ENCODE assay signal across 18 mouse cellular contexts in the genomic region with DNA sequence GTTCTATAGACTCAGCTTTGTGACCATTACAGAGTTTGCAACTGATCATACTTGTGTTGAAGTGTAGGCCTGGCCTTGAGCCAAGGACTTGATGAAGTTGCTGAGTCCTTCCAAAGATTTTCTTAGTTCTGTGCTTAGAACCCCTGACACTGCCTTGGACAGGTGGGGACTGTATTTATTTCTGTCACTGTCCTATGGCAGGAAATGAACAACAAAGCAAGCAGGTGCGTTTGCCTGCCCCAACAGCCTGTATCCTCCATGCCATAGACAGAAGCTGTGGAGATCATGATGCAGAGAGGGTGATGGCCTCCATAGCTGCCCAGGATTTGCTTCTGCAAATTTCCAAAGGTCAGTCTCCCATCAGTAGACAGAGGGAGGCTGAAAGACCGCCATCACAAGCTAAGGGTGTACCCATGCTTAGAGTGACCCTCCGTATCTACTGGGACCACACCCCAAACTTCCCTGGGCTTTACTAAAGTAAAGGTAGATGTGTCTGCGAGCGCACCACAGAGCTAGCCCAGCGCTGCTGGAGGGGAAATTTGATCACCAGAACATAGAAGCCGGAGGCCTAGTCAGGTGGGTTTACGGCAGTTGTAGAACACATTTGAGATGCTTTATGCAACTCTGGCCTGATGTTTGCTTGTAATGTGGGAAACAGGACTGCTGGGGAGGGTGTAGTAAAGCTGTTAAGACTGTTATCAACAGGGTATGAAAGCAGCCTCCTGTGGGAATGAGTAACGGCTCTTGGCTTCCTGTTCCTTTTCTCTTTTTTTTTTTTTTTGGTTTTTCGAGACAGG. TPM values are rescaled to one million over a fixed set of nuclear protein-coding genes. Genes with fewer than 3 reads are reported as not detected.
DNase-seq lines count a peak whose midpoint lies in the region; ATAC-seq and TF ChIP-seq lines count a peak whose summit lies in the region.
"Had no signal": no experiment of that assay in that cellular context is flagged by ENCODE, and none has a peak within 500 bp of the region (broad histone marks: within the 10 kb centered on the region; RNA-seq: fewer than 3 reads in every experiment).

No protein-coding gene starts in this region.

- H3K36me3 ChIP-seq in forebrain, postnatal 0 days (ENCODE audit: insufficient read depth), result peaks cover 50% of the 10 kb centered on the region
- H3K36me3 ChIP-seq in forebrain, embryonic 10.5 days (replicated peaks), result peaks cover 88% of the 10 kb centered on the region
- H3K36me3 ChIP-seq in megakaryocyte, embryonic 14.5 days (replicated peaks; ENCODE audit: low read length), result peaks cover 92% of the 10 kb centered on the region
- peaks cover 4% of the 10 kb centered on the region for H3K36me3 ChIP-seq in kidney, adult 2 months (ENCODE audit: control insufficient read depth, insufficient read depth, low read length)

- H3K4me3 ChIP-seq in forebrain, postnatal 0 days (ENCODE audit: low read depth, low read length), result no peak overlapping the region
- H3K4me3 ChIP-seq in forebrain, embryonic 10.5 days, result no peak overlapping the region
- H3K4me3 ChIP-seq in megakaryocyte, embryonic 14.5 days (replicated peaks), result peak overlapping the region; percentile 59
- no peak overlapping the region for H3K4me3 ChIP-seq in kidney, adult 2 months (ENCODE audit: insufficient read depth, low read depth, low read length)
- H3K4me3 ChIP-seq: forebrain, embryonic 12.5 days; heart, embryonic 13.5 days; hindbrain, embryonic 13.5 days; neural tube, embryonic 15.5 days had no signal

- TF ChIP-seq POLR2A in kidney, adult 2 months (IDR thresholded peaks at IDR 0.05; ENCODE audit: low read depth, low read length), result no peak

- 0 out of 2 replicates have a peak, but pooled peaks have one; percentile 12 for ATAC-seq in forebrain, postnatal 0 days
- ATAC-seq in megakaryocyte, adult 5-6 weeks (ENCODE audit: poor library complexity, severe bottlenecking), result no peak
- peak; percentile 24; the same call in 1 of the 2 replicates for ATAC-seq in megakaryocyte-erythroid progenitor cell, adult 5-6 weeks (replicated peaks; ENCODE audit: low FRiP score, low TSS enrichment, poor library complexity, severe bottlenecking)

- no peak overlapping the region for H3K4me2 ChIP-seq in forebrain, postnatal 0 days (ENCODE audit: low read depth)
- H3K4me2 ChIP-seq: forebrain, embryonic 12.5 days; heart, embryonic 13.5 days; hindbrain, embryonic 13.5 days; neural tube, embryonic 15.5 days had no signal

- 93% methylated on average over 9 of the region's 10 CpGs for WGBS in forebrain, postnatal 0 days
- 95% methylated on average over 9 of the region's 10 CpGs for WGBS in forebrain, embryonic 10.5 days
- WGBS in kidney, adult 2 months, result 81% methylated on average over 10 of the region's 10 CpGs

- H3K9me3 ChIP-seq in forebrain, postnatal 0 days (ENCODE audit: low read length), result no peaks in the 10 kb centered on the region
- no peaks in the 10 kb centered on the region for H3K9me3 ChIP-seq in forebrain, embryonic 10.5 days
- H3K9me3 ChIP-seq in megakaryocyte, embryonic 14.5 days, result no peaks in the 10 kb centered on the region
- H3K9me3 ChIP-seq: heart, embryonic 13.5 days; hindbrain, embryonic 13.5 days; neural tube, embryonic 15.5 days had no signal

- DNase-seq in forebrain, postnatal 0 days, result no peak
- DNase-seq in forebrain, embryonic 10.5 days (ENCODE audit: extremely low spot score, low spot score), result no peak
- no peak for DNase-seq in frontal cortex, postnatal 25 days (ENCODE audit: low spot score in 2 of 2)
- no peak for DNase-seq in lung, postnatal 4 days
- no peak for DNase-seq in kidney, adult 2 months
- DNase-seq: adrenal gland, adult 8-10 months; cerebellum, adult 2 months; gastrocnemius, postnatal 10 days; kidney, adult 11 months; kidney, postnatal 36 days; lung, adult 18-20 months had no signal

- no peaks in the 10 kb centered on the region for H3K4me1 ChIP-seq in forebrain, postnatal 0 days (ENCODE audit: insufficient read depth)
- H3K4me1 ChIP-seq in forebrain, embryonic 10.5 days, result no peaks in the 10 kb centered on the region
- peaks cover 82% of the 10 kb centered on the region for H3K4me1 ChIP-seq in megakaryocyte, embryonic 14.5 days
- H3K4me1 ChIP-seq in kidney, adult 2 months (ENCODE audit: control insufficient read depth, insufficient read depth, low read length), result no peaks in the 10 kb centered on the region
- H3K4me1 ChIP-seq: forebrain, embryonic 12.5 days; neural tube, embryonic 15.5 days had no signal

- TF ChIP-seq CTCF in forebrain, postnatal 0 days (IDR thresholded peaks at IDR 0.05; ENCODE audit: low read depth), result no peak
- TF ChIP-seq CTCF in kidney, adult 2 months (conservative IDR thresholded peaks at IDR 0.05; ENCODE audit: insufficient read depth, insufficient read length, low read depth, low read length), result no peak

- H3K27me3 ChIP-seq in forebrain, postnatal 0 days (ENCODE audit: insufficient read depth, low read length), result no peaks in the 10 kb centered on the region
- H3K27me3 ChIP-seq in forebrain, embryonic 10.5 days (ENCODE audit: poor library complexity, severe bottlenecking), result no peaks in the 10 kb centered on the region
- H3K27me3 ChIP-seq in megakaryocyte, embryonic 14.5 days (replicated peaks), result no peaks in the 10 kb centered on the region
- no peaks in the 10 kb centered on the region for H3K27me3 ChIP-seq in kidney, adult 2 months (replicated peaks; ENCODE audit: control insufficient read depth, insufficient read depth, low read length)
- H3K27me3 ChIP-seq: forebrain, embryonic 12.5 days; heart, embryonic 13.5 days; hindbrain, embryonic 13.5 days; neural tube, embryonic 15.5 days had no signal

- H3K27ac ChIP-seq in forebrain, postnatal 0 days (ENCODE audit: low read depth, low read length), result no peak overlapping the region
- no peak overlapping the region for H3K27ac ChIP-seq in forebrain, embryonic 10.5 days
- no peak overlapping the region for H3K27ac ChIP-seq in kidney, adult 2 months (ENCODE audit: insufficient read depth, low read depth, low read length)
- H3K27ac ChIP-seq: forebrain, embryonic 12.5 days; heart, embryonic 13.5 days; hindbrain, embryonic 13.5 days; neural tube, embryonic 15.5 days had no signal

- H3K9ac ChIP-seq in forebrain, postnatal 0 days, result no peak overlapping the region
- H3K9ac ChIP-seq: forebrain, embryonic 12.5 days; heart, embryonic 13.5 days; hindbrain, embryonic 13.5 days; neural tube, embryonic 15.5 days had no signal

RNA-seq across cellular contexts. Expression of a gene that starts 19.2 kb away (rescaled TPM):
- total RNA-seq in forebrain, postnatal 0 days (2014; rRNA removed), result 36.2 and 47.8 TPM in 2 replicates
- 30.3 and 37.3 TPM in 2 replicates for polyA plus RNA-seq in forebrain, postnatal 0 days (2015; fragmentation: Nextera tagmentation; extraction: Ambion mirVana)
- polyA plus RNA-seq in forebrain, embryonic 10.5 days (2016; fragmentation: Nextera tagmentation; extraction: Ambion mirVana), result 5.6 and 6.2 TPM in 2 replicates
- 17.8 and 33.7 TPM in 2 replicates for polyA plus RNA-seq in megakaryocyte, embryonic 14.5 days (2012; ENCODE audit: insufficient read depth, low replicate concordance)
- total RNA-seq in megakaryocyte, adult 5-6 weeks (2015), result 1.0 and 3.3 TPM in 2 replicates
- 2.6 and 3.8 TPM in 2 replicates for total RNA-seq in megakaryocyte, adult 5-6 weeks (2017)
- 8.3 and 20.5 TPM in 2 replicates for total RNA-seq in megakaryocyte-erythroid progenitor cell, adult 5-6 weeks (2014; fragmentation: Nextera tagmentation)
- total RNA-seq in megakaryocyte-erythroid progenitor cell, adult 5-6 weeks (2017), result 17.5 and 28.1 TPM in 2 replicates
- polyA plus RNA-seq in kidney, adult 2 months (2012; rRNA removed), result 8.5 and 12.6 TPM in 2 replicates

RNA-seq across cellular contexts. Expression of a gene that starts 22.3 kb away (rescaled TPM):
- 58.2 and 70.7 TPM in 2 replicates for total RNA-seq in forebrain, postnatal 0 days (2014; rRNA removed)
- 39.5 and 43.0 TPM in 2 replicates for polyA plus RNA-seq in forebrain, postnatal 0 days (2015; fragmentation: Nextera tagmentation; extraction: Ambion mirVana)
- 96.7 and 111 TPM in 2 replicates for polyA plus RNA-seq in forebrain, embryonic 10.5 days (2016; fragmentation: Nextera tagmentation; extraction: Ambion mirVana)
- polyA plus RNA-seq in megakaryocyte, embryonic 14.5 days (2012; ENCODE audit: insufficient read depth, low replicate concordance), result 79.0 and 88.1 TPM in 2 replicates
- 25.6 and 27.7 TPM in 2 replicates for total RNA-seq in megakaryocyte, adult 5-6 weeks (2015)
- total RNA-seq in megakaryocyte, adult 5-6 weeks (2017), result 27.2 and 33.2 TPM in 2 replicates
- total RNA-seq in megakaryocyte-erythroid progenitor cell, adult 5-6 weeks (2014; fragmentation: Nextera tagmentation), result 89.5 and 92.4 TPM in 2 replicates
- total RNA-seq in megakaryocyte-erythroid progenitor cell, adult 5-6 weeks (2017), result 64.2 and 78.3 TPM in 2 replicates
- 36.3 and 43.1 TPM in 2 replicates for polyA plus RNA-seq in kidney, adult 2 months (2012; rRNA removed)

RNA-seq across cellular contexts. Expression of a gene that starts 44.8 kb away (rescaled TPM):
- 115 and 147 TPM in 2 replicates for total RNA-seq in forebrain, postnatal 0 days (2014; rRNA removed)
- 201 and 218 TPM in 2 replicates for polyA plus RNA-seq in forebrain, postnatal 0 days (2015; fragmentation: Nextera tagmentation; extraction: Ambion mirVana)
- 335 and 338 TPM in 2 replicates for polyA plus RNA-seq in forebrain, embryonic 10.5 days (2016; fragmentation: Nextera tagmentation; extraction: Ambion mirVana)
- polyA plus RNA-seq in megakaryocyte, embryonic 14.5 days (2012; ENCODE audit: insufficient read depth, low replicate concordance), result 55.7 TPM in 1 of 2 replicates, not detected in the other
- 127 and 137 TPM in 2 replicates for total RNA-seq in megakaryocyte, adult 5-6 weeks (2015)
- 119 and 124 TPM in 2 replicates for total RNA-seq in megakaryocyte, adult 5-6 weeks (2017)
- 178 and 211 TPM in 2 replicates for total RNA-seq in megakaryocyte-erythroid progenitor cell, adult 5-6 weeks (2014; fragmentation: Nextera tagmentation)
- total RNA-seq in megakaryocyte-erythroid progenitor cell, adult 5-6 weeks (2017), result 230 and 276 TPM in 2 replicates
- polyA plus RNA-seq in kidney, adult 2 months (2012; rRNA removed), result 25.4 and 28.4 TPM in 2 replicates
